22 mouse cellular contexts compared by ENCODE assay signal in the genomic region with DNA sequence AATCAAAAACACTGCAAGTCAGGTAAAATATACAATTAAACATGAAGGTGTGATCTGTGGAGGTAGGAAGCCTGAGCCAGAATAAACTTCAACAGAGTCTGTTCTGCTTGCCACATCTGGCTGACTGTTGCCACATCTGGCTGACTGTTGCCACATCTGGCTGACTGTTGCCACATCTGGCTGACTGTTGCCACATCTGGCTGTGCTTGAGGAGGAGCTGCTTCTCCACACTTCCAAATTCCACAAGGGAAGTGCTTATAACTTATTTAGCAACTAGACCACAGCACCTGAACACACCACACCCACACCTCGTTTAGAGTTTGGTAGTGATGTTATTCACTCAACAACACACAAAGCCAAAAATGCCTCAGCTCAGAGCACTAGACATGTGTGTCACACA.
DNase-seq lines count a peak whose midpoint lies in the region; ATAC-seq and TF ChIP-seq lines count a peak whose summit lies in the region.
"Had no signal": no experiment of that assay in that cellular context is flagged by ENCODE, and none has a peak within 500 bp of the region (broad histone marks: within the 10 kb centered on the region; RNA-seq: fewer than 3 reads in every experiment).

No protein-coding gene starts in this region.

- H3K36me3 ChIP-seq in lung, postnatal 0 days (ENCODE audit: insufficient read depth, low read length): no peaks in the 10 kb centered on the region

- no peak overlapping the region for H3K27ac ChIP-seq in lung, postnatal 0 days (ENCODE audit: low read length)
- H3K27ac ChIP-seq: embryonic facial prominence, embryonic 10.5 days; hindbrain, embryonic 15.5 days had no signal

- H3K4me3 ChIP-seq in lung, postnatal 0 days (ENCODE audit: low read depth, low read length): no peak overlapping the region
- H3K4me3 ChIP-seq: embryonic facial prominence, embryonic 10.5 days; heart, embryonic 13.5 days; hindbrain, embryonic 15.5 days had no signal

- H3K9me3 ChIP-seq in lung, postnatal 0 days (ENCODE audit: low read length): no peaks in the 10 kb centered on the region
- H3K9me3 ChIP-seq: embryonic facial prominence, embryonic 10.5 days; heart, embryonic 13.5 days; hindbrain, embryonic 15.5 days had no signal

- 55% methylated on average over 1 of the region's 1 CpGs for WGBS in lung, postnatal 0 days

- peaks cover 7% of the 10 kb centered on the region; the same call in 1 of the 2 replicates for H3K4me1 ChIP-seq in lung, postnatal 0 days (ENCODE audit: insufficient read depth, low read depth, low read length)

- no peak for TF ChIP-seq CTCF in lung, postnatal 0 days (IDR thresholded peaks at IDR 0.05)

- H3K27me3 ChIP-seq in lung, postnatal 0 days (replicated peaks; ENCODE audit: insufficient read depth, low read length): no peaks in the 10 kb centered on the region
- H3K27me3 ChIP-seq: heart, embryonic 13.5 days; hindbrain, embryonic 15.5 days; Patski had no signal

- ATAC-seq in lung, postnatal 0 days: no peak
- ATAC-seq in megakaryocyte, adult 5-6 weeks (ENCODE audit: poor library complexity, severe bottlenecking): peak; percentile 85
- ATAC-seq in neutrophil, adult 5-6 weeks (ENCODE audit: extremely low read depth, insufficient number of reproducible peaks, low FRiP score, poor library complexity, severe bottlenecking): 0 out of 2 replicates have a peak, but pooled peaks have one; percentile 33
- ATAC-seq: activated CD4-positive, CD25-positive, alpha-beta regulatory T cell, adult 4 months; forebrain, embryonic 14.5 days; Patski had no signal

- peak; percentile 8 for DNase-seq in lung, postnatal 0 days (ENCODE audit: low spot score)
- no peak for DNase-seq in lung, postnatal 10 days
- peak; percentile 26 for DNase-seq in adipocyte (ENCODE audit: low spot score)
- DNase-seq in cerebellum, postnatal 36 days: no peak
- no peak for DNase-seq in urinary bladder, postnatal 36 days (ENCODE audit: low spot score in 2 of 2)
- no peak for DNase-seq in frontal cortex, postnatal 36 days (ENCODE audit: low spot score in 2 of 2)
- DNase-seq: adrenal gland, adult 2 months; adrenal gland, postnatal 25 days; B cell, adult 2 months; cerebellum, adult 11 months; cerebellum, adult 9-10 months; cerebellum, postnatal 25 days; gastrocnemius, postnatal 10 days; heart, postnatal 36 days had no signal

- H3K9ac ChIP-seq in lung, postnatal 0 days (replicated peaks; ENCODE audit: low read depth): no peak overlapping the region
- H3K9ac ChIP-seq: heart, embryonic 13.5 days; hindbrain, embryonic 15.5 days had no signal

- H3K4me2 ChIP-seq in lung, postnatal 0 days (replicated peaks; ENCODE audit: low read depth, low read length): no peak overlapping the region
- H3K4me2 ChIP-seq: heart, embryonic 13.5 days; hindbrain, embryonic 15.5 days had no signal

- no peak for TF ChIP-seq EP300 in lung, postnatal 0 days (IDR thresholded peaks at IDR 0.05)

Comparison
In these comparisons a context has a peak if more than half of its experiments do, and no peak if none do; other contexts are left out.
1. DNase-seq: peak in lung, postnatal 0 days (single experiment) and adipocyte (single experiment); none in lung, postnatal 10 days (single experiment), cerebellum, postnatal 36 days (0 of 2), urinary bladder, postnatal 36 days (0 of 2) and frontal cortex, postnatal 36 days (0 of 2).